Mouse (Mus musculus) layer of hippocampus, adult 18-20 months (tissue): ENCODE data around the gene AC124108.1. TPM values are rescaled to one million over a fixed set of nuclear protein-coding genes. Genes with fewer than 3 reads are reported as not detected.
"Not testable (repeated sequence)": the region's sequence is repeated elsewhere in the genome, so short reads cannot be mapped to it uniquely, and the experiment has no call there.

ENCODE experiments used
- DNase-seq, 2 experiments: peaks; one replicate each; pipeline ENCODE4 v3.0.0; 2022; ENCODE audit warnings: low spot score in 2 of 2
- long read RNA-seq: library from polyadenylated mRNA; stranded (forward); transcript quantifications from one replicate; pipeline ENCODE4 v2.0.0, GENCODE M21; 2021
- total RNA-seq, 2 experiments: library from RNA; stranded (reverse); gene quantifications; 2 replicates each; pipeline ENCODE4 v1.2.3; 2021

The AC124108.1 gene
- total RNA-seq, result under 1 TPM; 0.45 to 0.48 TPM
- long read RNA-seq, result 0 reads

- no peak for DNase-seq
Observed at GRCm38 (mm10) chr1:132191093-132191785, at the start of gene AC124108.1, which contains the start of gene Lemd1. Gene AC124108.1, plus strand, starts transcription at chr1:132191457. Gene Lemd1, plus strand, starts transcription at chr1:132191431.

- DNase-seq, result no peak
Observed at GRCm38 (mm10) chr1:132141753-132142152, 49.5 kb upstream of the AC124108.1 start.

- DNase-seq, result no peak
Observed at GRCm38 (mm10) chr1:132143079-132143478, 48.2 kb upstream of the AC124108.1 start.

GRCm38 (mm10) chr1:132143730-132144129, 47.5 kb upstream of the AC124108.1 start:
- DNase-seq, result no peak

- DNase-seq, result peak; percentile 71 to 78
Observed at GRCm38 (mm10) chr1:132144223-132144622, 47.0 kb upstream of the AC124108.1 start.

- no peak for DNase-seq
Observed at GRCm38 (mm10) chr1:132144837-132145236, 46.4 kb upstream of the AC124108.1 start.

- DNase-seq, result no peak
Observed at GRCm38 (mm10) chr1:132145973-132146685, 45.1 kb upstream of the AC124108.1 start.

GRCm38 (mm10) chr1:132149410-132149809, 41.8 kb upstream of the AC124108.1 start:
- no peak for DNase-seq

GRCm38 (mm10) chr1:132150171-132150570, 41.1 kb upstream of the AC124108.1 start:
- no peak for DNase-seq

- DNase-seq, result no peak
Observed at GRCm38 (mm10) chr1:132150817-132151601, 40.2 kb upstream of the AC124108.1 start.

GRCm38 (mm10) chr1:132151908-132152307, 39.3 kb upstream of the AC124108.1 start:
- no peak for DNase-seq

- no peak for DNase-seq
Observed at GRCm38 (mm10) chr1:132153086-132153690, 38.1 kb upstream of the AC124108.1 start.

- DNase-seq, result no peak
Observed at GRCm38 (mm10) chr1:132153691-132154090, 37.6 kb upstream of the AC124108.1 start.

- peak; percentile 61 to 86 for DNase-seq
Observed at GRCm38 (mm10) chr1:132155737-132156136, 35.5 kb upstream of the AC124108.1 start.

GRCm38 (mm10) chr1:132157016-132157781, 34.1 kb upstream of the AC124108.1 start:
- peak; percentile 79 to 90 for DNase-seq

GRCm38 (mm10) chr1:132157808-132158207, 33.4 kb upstream of the AC124108.1 start:
- DNase-seq, result no peak

GRCm38 (mm10) chr1:132158741-132159140, 32.5 kb upstream of the AC124108.1 start:
- DNase-seq, result no peak

- no peak for DNase-seq
Observed at GRCm38 (mm10) chr1:132159681-132160080, 31.6 kb upstream of the AC124108.1 start.

- DNase-seq, result no peak
Observed at GRCm38 (mm10) chr1:132161211-132161880, 29.9 kb upstream of the AC124108.1 start.

- DNase-seq, result not testable (repeated sequence)
Observed at GRCm38 (mm10) chr1:132162618-132163017, 28.6 kb upstream of the AC124108.1 start.
